Mouse (Mus musculus) ZHBTc4 (cell line): ENCODE results near the gene Acad11.

ENCODE experiments used
- DNase-seq: peaks from one replicate; pipeline ENCODE4 v3.0.0-alpha.2; 2011; ENCODE audit warnings: low read depth, low spot score

Acad11 gene

GRCm38 (mm10) chr9:104063244-104063961 lies at the start of gene Acad11:
Gene Acad11, plus strand, starts transcription at chr9:104063377.
- DNase-seq = peak; percentile 93

GRCm38 (mm10) chr9:104014526-104014925 lies 48.7 kb upstream of the Acad11 start:
- DNase-seq = no peak

DNA sequence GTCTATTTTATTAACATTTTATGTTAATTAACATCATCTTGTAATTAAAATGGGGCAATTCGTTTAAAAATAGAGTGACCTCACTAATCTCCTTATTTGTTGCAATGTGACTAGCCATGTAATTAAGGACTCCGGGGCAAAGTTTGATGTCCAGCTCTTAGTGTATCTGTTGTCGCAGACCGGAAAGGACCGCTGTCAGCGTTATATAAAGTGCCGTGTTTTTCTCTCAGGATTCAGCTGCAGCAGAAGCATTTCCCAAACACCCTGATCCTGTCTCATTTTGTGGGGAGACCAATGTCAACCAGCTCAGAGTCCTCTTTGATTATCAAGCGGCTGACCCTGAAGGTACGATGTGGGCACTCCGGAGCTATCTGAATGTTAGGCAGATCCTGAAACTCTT lies 42.2 kb upstream of the Acad11 start:
- no peak for DNase-seq

DNA sequence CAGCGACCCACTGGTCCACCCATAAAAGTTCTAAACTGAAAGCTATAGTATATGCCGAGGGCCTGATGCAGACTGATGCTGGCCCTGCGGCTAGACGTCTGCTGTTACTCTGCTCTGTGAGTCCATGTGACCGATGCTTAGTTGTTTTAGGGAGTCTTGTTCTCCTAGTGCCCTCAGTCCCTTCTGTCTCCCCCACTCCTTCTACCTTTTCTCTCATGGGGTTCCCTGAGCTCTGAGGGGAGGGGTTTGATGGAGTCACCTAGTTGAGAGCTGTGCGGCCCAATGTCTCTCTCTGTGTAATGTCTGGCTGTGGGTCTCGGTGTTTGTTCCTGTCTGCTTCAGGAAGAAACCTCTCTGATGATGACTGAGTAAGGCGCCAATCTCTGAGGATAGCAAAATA lies 36.0 kb upstream of the Acad11 start:
- no peak for DNase-seq

GRCm38 (mm10) chr9:104029861-104030260 lies 33.3 kb upstream of the Acad11 start:
- DNase-seq = no peak

DNA sequence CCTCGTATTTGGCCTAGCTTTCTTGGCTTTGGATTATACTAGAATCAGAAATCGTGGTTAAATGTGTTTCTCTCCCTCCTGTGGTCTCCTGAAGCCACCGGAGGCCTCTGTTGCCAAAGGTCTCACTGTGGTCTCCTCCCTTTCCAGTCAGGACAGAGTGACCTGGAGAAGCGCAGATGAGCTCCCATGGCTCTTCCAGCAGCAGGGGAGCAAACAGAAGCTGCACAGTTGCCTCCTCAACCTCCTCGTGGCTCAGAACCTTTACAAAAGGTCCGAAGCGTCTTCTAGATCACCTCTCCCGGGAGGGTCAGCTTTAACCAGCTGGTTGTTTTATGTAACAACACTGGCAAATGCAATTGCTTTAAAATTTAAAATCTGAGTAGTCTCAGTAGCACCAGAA lies 28.9 kb upstream of the Acad11 start:
- DNase-seq = no peak

DNA sequence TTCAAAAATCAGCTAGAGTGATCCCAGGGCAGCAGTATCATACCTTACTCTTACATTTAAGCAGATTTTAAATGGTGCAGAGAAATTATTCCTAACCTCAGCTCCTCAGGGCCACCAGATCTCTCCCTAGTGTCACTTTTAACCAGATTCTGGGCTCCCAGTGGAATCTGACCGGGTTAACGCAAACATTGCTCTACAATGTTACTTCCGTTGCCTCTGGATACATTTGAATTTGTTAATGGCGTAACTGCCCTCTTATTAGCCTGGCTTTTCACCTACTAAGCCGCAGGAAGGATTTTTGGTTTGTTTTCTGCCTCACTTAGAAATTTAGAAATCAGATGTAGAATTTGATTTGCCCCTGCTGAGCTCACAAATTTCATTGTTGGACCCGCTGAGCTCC lies 28.5 kb upstream of the Acad11 start:
- no peak for DNase-seq

GRCm38 (mm10) chr9:104035261-104036015 lies 27.7 kb upstream of the Acad11 start:
- DNase-seq = peak; percentile 95

DNA sequence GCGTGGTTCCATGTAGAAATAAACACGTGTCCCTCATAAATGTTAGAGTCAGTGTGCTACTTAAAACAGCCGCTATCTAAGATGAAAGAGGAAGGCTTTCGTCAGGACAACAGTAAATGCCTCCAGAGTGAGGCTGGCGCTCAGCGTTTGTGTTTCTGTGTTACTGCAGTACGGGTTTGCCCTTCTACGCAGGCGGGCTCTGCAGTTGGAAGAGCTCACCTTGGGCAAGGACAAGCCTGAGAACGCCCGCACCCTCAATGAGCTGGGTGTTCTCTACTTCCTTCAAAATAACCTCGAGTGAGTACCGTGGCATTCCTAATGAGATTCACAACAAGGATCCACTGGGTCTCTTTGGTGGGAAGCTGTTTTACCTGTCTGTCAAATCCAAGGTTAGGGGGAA lies 24.9 kb upstream of the Acad11 start:
- peak; percentile 50 for DNase-seq

DNA sequence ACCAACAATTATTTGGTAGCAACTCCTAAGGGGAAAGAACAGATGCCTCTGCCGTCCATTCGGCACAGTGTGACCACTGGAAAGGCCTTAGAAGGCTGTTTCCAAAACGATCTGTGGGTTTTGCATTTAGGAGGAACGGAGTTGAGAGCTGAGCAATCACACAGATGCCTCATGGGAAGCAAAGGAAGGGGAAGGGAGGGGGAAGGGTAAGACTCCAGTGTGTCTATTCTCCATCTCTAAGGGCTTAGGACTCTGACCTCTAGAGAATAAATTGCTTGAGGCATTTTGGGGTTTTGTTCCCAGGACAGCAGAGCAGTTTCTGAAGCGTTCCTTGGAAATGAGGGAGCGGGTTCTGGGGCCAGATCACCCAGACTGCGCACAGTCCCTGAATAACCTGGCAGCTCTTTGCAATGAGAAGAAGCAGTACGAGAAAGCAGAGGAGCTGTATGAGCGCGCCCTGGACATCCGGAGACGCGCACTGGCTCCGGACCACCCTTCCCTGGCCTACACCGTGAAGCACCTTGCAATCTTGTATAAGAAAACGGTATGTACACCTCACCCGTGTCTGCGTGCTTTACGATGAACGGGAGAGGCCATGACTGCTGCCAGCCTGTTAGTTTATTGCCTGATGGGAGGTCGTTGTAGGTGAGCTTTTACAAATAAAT lies 24.0 kb upstream of the Acad11 start:
- DNase-seq = peak; percentile 58

GRCm38 (mm10) chr9:104039742-104040141 lies 23.4 kb upstream of the Acad11 start:
- no peak for DNase-seq

DNA sequence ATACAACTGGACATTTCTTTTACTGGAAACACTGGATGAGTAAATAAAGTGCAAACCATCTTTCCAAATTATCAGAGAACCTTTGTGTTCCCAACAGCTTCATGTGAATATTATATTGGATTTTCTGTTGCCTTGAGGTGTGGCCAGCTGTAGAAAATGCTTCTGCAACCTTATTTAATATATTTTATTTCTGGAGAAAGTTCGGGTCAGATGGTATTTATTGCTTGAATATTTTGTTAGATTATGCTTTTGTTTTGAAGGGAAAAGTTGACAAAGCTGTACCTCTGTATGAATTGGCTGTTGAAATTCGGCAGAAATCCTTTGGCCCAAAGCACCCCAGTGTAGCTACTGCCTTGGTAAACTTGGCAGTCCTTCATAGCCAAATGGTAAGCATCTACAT lies 22.8 kb upstream of the Acad11 start, which contains the start of gene Gm28305:
Gm28305 (plus strand) TSS at position 301 of the 400 bp plus-strand sequence.
- no peak for DNase-seq

- no peak for DNase-seq
Observed at GRCm38 (mm10) chr9:104043676-104044075, 19.5 kb upstream of the Acad11 start.

GRCm38 (mm10) chr9:104051028-104051427 lies 12.1 kb upstream of the Acad11 start:
- no peak for DNase-seq

DNA sequence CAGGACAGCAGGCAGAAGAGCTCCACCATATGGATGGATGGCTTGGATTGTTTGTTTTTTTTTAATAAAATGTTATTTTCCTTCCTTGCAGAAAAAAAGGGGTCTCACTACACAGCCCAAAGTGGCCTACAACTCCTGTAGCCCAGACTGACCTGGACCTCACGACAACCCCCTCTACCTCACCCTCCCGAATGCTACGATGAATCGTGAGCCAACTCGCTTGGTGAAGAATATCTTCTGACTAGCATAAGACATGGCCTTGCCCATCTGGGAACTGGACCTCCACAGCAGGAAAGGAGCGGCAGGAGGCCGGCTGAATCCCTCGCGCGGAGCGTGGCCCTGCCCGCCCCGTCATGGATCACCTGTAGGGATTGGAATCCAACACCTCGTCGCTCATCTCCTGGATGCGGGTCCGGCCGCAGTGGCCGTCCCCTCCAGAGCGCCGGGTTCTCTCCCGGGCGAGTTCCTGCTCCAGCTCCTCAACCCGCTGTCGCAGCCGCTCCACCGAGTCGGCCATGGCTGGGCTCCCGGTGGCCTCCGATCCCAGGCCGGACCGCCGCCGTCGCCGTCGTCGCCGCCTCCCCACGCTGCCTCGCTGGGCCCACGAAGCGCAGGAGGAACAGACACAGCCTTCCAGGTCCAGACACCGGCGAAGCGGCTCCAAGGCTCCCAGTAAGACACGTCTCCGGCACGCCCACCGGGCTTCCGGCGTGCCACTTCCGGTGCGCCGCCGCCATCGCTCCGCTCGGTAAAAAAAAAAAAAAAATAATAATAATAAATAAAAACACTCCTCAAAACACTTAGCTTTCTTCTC lies 540 bp upstream of the Acad11 start, which contains the start of gene Uba5:
Uba5 (minus strand) TSS at position 705 of the 814 bp plus-strand sequence.
- DNase-seq = peak; percentile 91

- DNase-seq = no peak
Observed at GRCm38 (mm10) chr9:104064571-104064970, 1.4 kb downstream of the Acad11 start.

DNA sequence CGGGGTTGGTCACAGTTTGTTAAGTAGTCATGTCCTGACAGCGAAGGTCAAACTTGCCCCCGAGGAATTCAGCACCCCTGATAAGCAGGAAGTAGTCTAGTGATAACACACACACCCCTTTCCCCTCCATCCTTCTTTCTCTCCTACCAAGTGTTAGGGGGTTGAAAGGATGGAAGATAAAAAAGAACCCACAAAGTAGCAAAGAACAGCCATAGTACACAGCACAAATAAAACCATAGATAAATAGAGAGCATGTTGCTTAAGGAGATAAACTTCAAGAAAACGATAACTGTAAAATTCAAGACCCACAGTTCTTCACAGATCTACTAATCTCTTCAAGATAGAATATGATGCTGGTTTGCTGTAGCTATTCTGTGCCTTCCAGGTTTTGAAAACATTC lies 7.1 kb downstream of the Acad11 start:
- DNase-seq = no peak

- no peak for DNase-seq
Observed at GRCm38 (mm10) chr9:104070863-104071604, 7.9 kb downstream of the Acad11 start.

DNA sequence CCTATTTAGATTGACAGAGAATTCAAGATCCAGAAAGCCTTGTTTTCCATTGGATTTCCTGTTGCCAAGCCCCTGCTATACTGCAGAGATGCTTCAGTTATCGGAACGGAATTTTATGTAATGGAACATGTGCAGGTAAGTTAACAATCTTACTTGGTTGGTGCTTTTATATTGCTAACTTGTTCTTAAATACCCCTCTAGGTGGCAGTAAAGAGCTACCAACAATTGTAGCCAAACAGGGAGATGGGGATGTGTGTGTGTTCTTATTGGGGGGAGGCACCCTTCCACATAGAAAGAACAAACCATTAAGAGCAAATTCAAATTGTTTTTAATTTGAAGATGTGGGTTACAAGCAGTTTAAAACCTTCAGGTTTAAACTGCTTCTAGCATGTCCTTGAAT lies 12.6 kb downstream of the Acad11 start:
- DNase-seq = peak; percentile 62

- DNase-seq = no peak
Observed at GRCm38 (mm10) chr9:104078780-104079179, 15.6 kb downstream of the Acad11 start.

GRCm38 (mm10) chr9:104079379-104079778 lies 16.2 kb downstream of the Acad11 start:
- DNase-seq = peak; percentile 80
